Mouse (Mus musculus) adrenal gland, postnatal 14 days (tissue): ENCODE measurements around the gene Tsr3. TPM values are rescaled to one million over a fixed set of nuclear protein-coding genes. Genes with fewer than 3 reads are reported as not detected.
A peak's percentile ranks its signal among the peaks of the same experiment; 100 is the strongest.
"Not testable (repeated sequence)": the region's sequence is repeated elsewhere in the genome, so short reads cannot be mapped to it uniquely, and the experiment has no call there.

Source experiments
- DNase-seq: peaks from one replicate; pipeline ENCODE4 v3.0.0; 2021; ENCODE audit warnings: mixed read lengths
- long read RNA-seq, 2 experiments: library from polyadenylated mRNA; stranded (forward); transcript quantifications; one replicate each; pipeline ENCODE4 v2.0.0; 2021
- total RNA-seq: library from RNA; stranded (reverse); gene quantifications from 2 replicates; pipeline ENCODE4 v1.2.3, GENCODE M21; 2021

The Tsr3 gene
- 20.4 and 22.9 TPM in 2 replicates for total RNA-seq
- long read RNA-seq, experiment 1, transcript Tsr3-201 (6 exons, 1,192 nt) = major isoform, 35 of 60 reads
- long read RNA-seq, experiment 1, partial matches to known transcripts = 6 of 60 reads
- long read RNA-seq, experiment 1, other reads (novel, unspliced or antisense) = 19 of 60 reads
- long read RNA-seq, experiment 2, transcript Tsr3-201 (6 exons, 1,192 nt) = major isoform, 34 of 50 reads
- long read RNA-seq, experiment 2, partial matches to known transcripts = 6 of 50 reads
- long read RNA-seq, experiment 2, other reads (novel, unspliced or antisense) = 10 of 50 reads

- DNase-seq = peak; percentile 92
These were observed at the start of gene Tsr3, which contains the start of gene Gnptg for GRCm38 (mm10) chr17:25239695-25240636. Gene Tsr3 (plus strand): TSS chr17:25240170. Gene Gnptg (minus strand): TSS chr17:25240124.

- no peak for DNase-seq
These were observed 37.6 kb upstream of the Tsr3 start for GRCm38 (mm10) chr17:25202401-25202800.

- DNase-seq = no peak
These were observed 30.0 kb upstream of the Tsr3 start for GRCm38 (mm10) chr17:25210006-25210405.

- peak; percentile 29 for DNase-seq
These were observed 29.1 kb upstream of the Tsr3 start for GRCm38 (mm10) chr17:25210680-25211466.

- no peak for DNase-seq
These were observed 28.3 kb upstream of the Tsr3 start for GRCm38 (mm10) chr17:25211705-25212104.

GRCm38 (mm10) chr17:25215431-25215830, 24.5 kb upstream of the Tsr3 start:
- no peak for DNase-seq

GRCm38 (mm10) chr17:25218967-25219366, 21.0 kb upstream of the Tsr3 start:
- DNase-seq = no peak

- no peak for DNase-seq
These were observed 20.3 kb upstream of the Tsr3 start for GRCm38 (mm10) chr17:25219492-25220295.

- no peak for DNase-seq
These were observed 19.2 kb upstream of the Tsr3 start for GRCm38 (mm10) chr17:25220746-25221145.

- DNase-seq = peak; percentile 87
These were observed 18.0 kb upstream of the Tsr3 start for GRCm38 (mm10) chr17:25221821-25222503.

- DNase-seq = peak; percentile 32
These were observed 17.4 kb upstream of the Tsr3 start for GRCm38 (mm10) chr17:25222504-25222940.

GRCm38 (mm10) chr17:25222951-25223601, 16.9 kb upstream of the Tsr3 start:
- DNase-seq = no peak

- no peak for DNase-seq
These were observed 15.3 kb upstream of the Tsr3 start for GRCm38 (mm10) chr17:25224586-25225222.

- no peak for DNase-seq
These were observed 14.3 kb upstream of the Tsr3 start for GRCm38 (mm10) chr17:25225659-25226058.

- no peak for DNase-seq
These were observed 12.0 kb upstream of the Tsr3 start for GRCm38 (mm10) chr17:25227991-25228390.

- not testable (repeated sequence) for DNase-seq
These were observed 9.8 kb upstream of the Tsr3 start for GRCm38 (mm10) chr17:25230014-25230655.

- no peak for DNase-seq
These were observed 9.3 kb upstream of the Tsr3 start for GRCm38 (mm10) chr17:25230700-25231099.

- not testable (repeated sequence) for DNase-seq
These were observed 8.3 kb upstream of the Tsr3 start for GRCm38 (mm10) chr17:25231621-25232020.

- no peak for DNase-seq
These were observed 4.3 kb upstream of the Tsr3 start for GRCm38 (mm10) chr17:25235635-25236034.
